Mouse (Mus musculus) T-cell, adult 2 months (primary cell): ENCODE measurements around the gene Olfr877.

ENCODE experiments used
- DNase-seq: peaks from one replicate; pipeline ENCODE4 v3.0.0; 2022; ENCODE audit warnings: low spot score

The Olfr877 gene

GRCm38 (mm10) chr9:37853969-37854368, at the start of gene Olfr877:
Gene Olfr877 (plus strand): TSS chr9:37854269.
- no peak for DNase-seq

DNA sequence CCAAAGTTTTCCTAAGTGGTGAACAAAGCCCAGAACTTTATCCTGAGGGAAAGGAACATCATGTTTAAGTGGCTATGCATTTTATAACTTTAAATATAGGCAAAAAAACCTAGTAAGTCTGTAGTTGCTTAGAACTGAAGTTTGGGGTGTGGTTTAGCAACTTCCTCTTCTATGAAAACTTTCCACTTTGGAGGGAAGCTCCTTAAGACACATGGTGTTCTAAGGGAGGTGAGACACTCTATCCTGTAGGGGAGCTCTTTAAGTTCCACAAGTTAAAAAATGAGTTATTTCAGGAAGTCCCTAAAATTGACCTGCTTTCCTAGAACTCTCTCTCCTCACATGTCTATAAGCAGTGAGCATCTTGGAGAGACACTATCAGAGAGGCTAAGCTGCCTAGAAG, 46.8 kb upstream of the Olfr877 start:
- no peak for DNase-seq

DNA sequence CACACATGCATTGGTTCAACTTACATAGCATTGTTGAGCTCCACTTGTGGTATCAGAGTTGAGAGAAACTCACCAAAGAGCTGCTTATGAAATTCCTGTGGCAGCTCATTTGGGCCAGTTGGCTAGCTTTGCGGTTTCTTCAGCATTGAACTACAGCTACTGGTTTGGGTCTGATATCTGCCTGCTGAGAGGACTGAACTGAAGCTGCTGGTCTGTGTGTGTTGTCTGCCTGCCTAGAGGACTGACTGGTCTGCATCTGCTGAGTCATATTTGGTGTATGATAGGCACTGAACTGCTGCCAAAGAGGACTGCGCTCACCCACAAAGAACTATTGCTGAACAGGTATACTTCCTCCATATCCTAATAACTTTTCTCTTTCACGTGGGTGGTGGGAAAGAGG, 45.6 kb upstream of the Olfr877 start:
- DNase-seq: no peak

- no peak for DNase-seq
Observed at GRCm38 (mm10) chr9:37808976-37809375, 45.1 kb upstream of the Olfr877 start.

- DNase-seq: no peak
Observed at GRCm38 (mm10) chr9:37814696-37815095, 39.4 kb upstream of the Olfr877 start.

DNA sequence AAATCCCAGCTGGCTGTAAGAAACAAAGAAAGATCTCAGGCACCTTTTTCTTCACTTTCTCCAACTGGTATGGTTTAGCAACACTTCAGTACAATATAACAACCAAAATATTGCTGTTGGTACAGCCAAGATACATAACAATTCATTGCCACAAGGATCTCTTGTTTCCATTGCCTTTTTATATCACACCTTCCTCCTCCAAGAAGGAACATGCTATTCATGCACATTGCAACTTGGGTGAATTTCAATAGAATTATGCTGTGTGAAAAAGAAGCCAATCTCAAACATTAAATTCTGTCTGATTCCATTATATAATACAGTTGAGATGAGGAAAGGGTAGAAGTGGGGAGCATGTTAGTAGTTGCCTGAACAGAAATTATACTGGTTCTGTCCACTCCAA, 24.2 kb upstream of the Olfr877 start:
- no peak for DNase-seq

- no peak for DNase-seq
Observed at GRCm38 (mm10) chr9:37833341-37833740, 20.7 kb upstream of the Olfr877 start.

DNA sequence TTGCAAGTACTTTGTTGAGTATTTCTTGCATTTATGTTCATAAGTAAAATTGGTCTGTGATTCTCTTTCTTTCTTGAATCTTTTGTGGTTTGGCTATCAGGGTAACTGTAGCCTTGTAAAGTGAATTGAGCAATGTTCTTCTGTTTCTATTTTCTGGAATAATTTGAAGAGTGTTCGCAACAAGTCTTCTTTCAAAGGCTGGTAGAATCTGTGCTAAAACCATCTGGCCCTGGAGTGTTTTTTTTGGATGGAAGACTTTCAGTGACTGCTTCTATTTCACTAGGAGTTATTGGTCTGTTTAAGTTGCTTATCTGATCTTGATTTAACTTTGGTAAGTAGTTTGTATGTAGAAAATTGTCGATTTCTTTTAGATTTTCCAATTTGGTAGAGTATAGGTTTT, 4.8 kb upstream of the Olfr877 start:
- DNase-seq: no peak

DNA sequence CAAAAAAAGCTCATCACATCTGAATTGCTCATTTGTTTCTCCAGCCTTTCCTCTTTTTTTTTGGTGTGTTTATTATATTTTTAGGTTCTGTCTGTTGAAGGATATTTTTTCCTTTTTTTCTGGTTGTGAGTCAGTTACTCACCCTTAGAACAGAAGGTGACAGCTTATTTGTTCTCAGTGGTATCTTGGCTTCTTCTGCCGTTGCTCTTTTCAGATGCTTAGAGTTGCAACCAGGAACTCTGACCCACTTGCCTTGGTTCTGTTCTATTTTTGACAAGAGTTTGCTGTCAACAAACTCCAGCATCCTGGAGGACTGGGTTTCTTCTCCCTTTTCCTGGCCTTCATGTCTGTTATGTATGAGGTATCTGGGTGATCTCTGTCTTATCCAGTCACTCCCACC, 9.3 kb downstream of the Olfr877 start:
- no peak for DNase-seq

- no peak for DNase-seq
Observed at GRCm38 (mm10) chr9:37870246-37870645, 16.2 kb downstream of the Olfr877 start.

DNA sequence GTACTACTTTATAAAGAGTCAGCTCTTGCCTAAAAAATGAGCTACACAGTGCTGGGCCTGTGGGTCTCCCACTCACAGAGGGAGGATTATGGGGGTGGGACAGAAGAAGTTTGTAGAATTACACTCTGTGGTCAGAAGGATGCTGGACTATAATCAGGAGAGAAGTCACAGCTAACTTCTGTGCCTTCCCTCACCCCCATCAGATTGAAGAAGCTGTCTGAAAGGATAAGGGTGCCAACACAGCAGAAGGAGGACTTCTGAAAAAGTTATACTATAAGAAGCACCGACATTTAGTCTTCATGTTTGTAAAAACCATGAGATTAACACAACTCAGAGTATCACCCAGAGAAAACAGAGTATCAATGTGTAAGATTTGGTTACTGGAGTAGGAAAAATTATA, 17.0 kb downstream of the Olfr877 start:
- DNase-seq: no peak

DNA sequence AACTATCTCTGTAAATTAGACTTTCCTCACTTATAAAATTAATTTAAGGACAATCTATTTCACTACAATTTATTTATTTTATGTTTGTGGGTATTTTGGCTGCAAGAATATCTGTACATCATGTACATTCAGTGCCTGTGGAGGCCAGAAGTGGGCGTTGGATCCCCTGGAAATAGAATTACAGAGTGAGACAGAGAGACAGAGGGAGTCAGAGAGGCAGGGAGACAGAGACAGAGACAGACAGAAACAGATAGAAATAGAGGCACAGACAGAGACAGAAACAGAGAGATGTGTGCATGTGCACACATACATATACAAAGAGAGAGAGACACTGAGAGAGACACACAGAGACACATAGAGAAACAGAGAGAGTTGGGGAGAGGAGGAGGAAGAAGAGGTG, 17.5 kb downstream of the Olfr877 start:
- no peak for DNase-seq

- DNase-seq: no peak
Observed at GRCm38 (mm10) chr9:37890960-37891359, 36.9 kb downstream of the Olfr877 start.

DNA sequence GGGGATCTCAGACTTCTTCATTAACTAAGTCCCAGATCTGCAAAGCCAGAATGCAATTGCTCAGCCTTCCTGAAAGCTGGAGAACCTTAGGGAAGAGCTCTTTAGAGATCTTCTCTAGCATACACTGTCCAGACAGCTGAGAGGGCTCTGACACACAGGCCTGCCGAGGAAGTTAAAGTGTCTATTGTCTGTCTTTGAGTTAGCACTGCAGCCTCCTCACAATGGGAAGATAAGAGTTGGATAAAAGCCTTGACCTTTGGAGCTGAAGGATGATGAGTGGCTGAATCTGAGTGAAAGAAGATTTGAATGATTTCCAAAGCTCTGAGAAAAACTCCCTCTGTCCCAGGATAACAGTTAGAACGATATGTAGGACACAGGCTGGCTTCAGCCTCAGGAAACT, 42.6 kb downstream of the Olfr877 start, which contains the start of gene Olfr145:
TSS of gene Olfr145 (plus strand) at position 64 of the 400 bp plus-strand sequence.
- DNase-seq: no peak

- no peak for DNase-seq
Observed at GRCm38 (mm10) chr9:37905555-37905954, 51.5 kb downstream of the Olfr877 start.
